Mouse (Mus musculus) c-Kit-positive CD71-positive TER-119-positive erythroid progenitor cells, embryonic 14.5 days (primary cell): ENCODE results near the gene Trim7.
"Not testable (repeated sequence)": the region's sequence is repeated elsewhere in the genome, so short reads cannot be mapped to it uniquely, and the experiment has no call there.

ENCODE experiments used
- DNase-seq: peaks from one replicate; pipeline ENCODE4 v3.0.0-alpha.2; 2013; ENCODE audit warnings: low spot score

Gene Trim7

DNA sequence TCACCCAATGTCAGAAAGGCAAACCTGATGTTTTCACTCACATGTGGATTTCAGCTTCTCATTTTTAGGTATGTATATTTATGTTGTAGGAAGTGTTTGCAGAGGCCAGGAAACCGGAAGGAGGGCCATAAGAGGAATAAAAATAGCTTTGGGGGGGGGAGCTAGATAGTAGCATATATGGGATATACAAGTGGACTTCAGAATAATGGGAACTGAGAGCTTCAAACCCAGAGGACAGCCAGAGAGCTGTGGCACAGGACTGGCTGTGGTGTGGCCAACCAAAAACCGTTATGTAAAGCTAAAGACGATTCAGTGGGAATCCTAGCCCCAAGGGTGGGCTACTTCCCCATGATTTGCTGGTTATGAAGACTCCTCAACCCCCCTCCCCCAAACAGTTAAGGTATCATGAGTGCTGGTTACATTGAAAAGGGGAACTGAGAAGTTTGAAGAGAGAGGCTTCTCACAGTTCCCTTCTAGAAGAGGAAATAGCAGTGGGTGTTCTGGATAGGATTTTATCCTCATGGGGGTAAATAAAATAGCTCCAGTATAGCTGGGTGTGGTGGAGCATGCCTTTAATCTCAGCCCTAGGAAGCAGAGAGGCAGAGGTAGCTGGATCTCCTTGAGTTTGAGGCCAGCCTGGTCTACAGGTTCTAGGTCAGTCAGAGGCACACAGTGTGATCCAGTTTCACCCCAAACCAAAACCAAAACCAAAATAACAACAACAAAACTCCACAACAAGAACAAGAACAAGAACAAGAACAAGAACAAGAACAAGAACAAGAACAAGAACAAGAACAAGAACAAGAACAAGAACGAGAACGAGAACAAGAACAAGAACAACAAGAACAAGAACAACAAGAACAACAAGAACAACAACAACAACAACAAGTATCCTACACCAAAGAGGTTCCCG lies 75.0 kb downstream of the Trim7 start:
- DNase-seq, result not testable (repeated sequence)

- not testable (repeated sequence) for DNase-seq
Measured at GRCm38 (mm10) chr11:48901567-48901930, 75.6 kb downstream of the Trim7 start.
